Mouse (Mus musculus) left cerebral cortex, adult 2 months (tissue): Measurements from ENCODE around the gene Tent5a. TPM values are rescaled to one million over a fixed set of nuclear protein-coding genes. Genes with fewer than 3 reads are reported as not detected.

ENCODE experiments used
- DNase-seq, 2 experiments: peaks; one replicate each; pipeline ENCODE4 v3.0.0; 2021 to 2022; ENCODE audit warnings: low spot score in 2 of 2, mixed read lengths in 1 of 2; ENCODE audit errors: extremely low spot score in 1 of 2
- H3K27ac ChIP-seq: fragments of 200-600 bp; 2 replicates; pipeline ENCODE4 v1.8.1; 2022
- H3K4me3 ChIP-seq: fragments of 200-600 bp; 2 replicates; pipeline ENCODE4 v1.8.1; 2022
- CTCF ChIP-seq: fragments of 200-600 bp; IDR thresholded peaks from 2 replicates; pipeline ENCODE4 v1.8.1; 2022; ENCODE audit warnings: antibody characterized with exemption, mild to moderate bottlenecking, moderate library complexity
- intact Hi-C: fragments of 180-260 bp; cut with DNase I; formaldehyde crosslinking; loops from one replicate; pipeline ENCODE4 v1.15.1; 2025
- total RNA-seq, 2 experiments: library from RNA; stranded (reverse); gene quantifications; 2 replicates each; pipeline ENCODE4 v1.2.3; 2021

Gene Tent5a
- total RNA-seq, 2 experiments from 2014 or later = 3.2 to 5.3 TPM

DNA sequence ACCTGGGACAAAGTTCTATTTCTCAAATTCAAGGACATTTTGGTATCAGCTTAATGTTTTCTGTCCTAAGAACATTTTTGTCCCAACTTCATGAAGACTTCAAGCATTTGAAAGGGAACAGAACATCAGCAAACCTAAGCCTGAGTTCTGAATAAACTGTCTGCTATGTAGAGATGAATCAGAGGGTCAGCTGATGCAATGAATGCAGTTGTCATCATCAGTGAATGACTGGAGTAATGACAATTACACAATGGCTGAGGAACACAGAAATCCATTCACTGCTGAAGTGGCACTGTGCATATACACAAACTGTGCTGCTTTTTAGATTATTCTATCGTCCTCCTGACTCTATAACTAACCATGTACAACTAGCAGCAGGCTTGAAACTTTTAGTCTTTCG, 53.0 kb downstream of the Tent5a start:
- H3K4me3 ChIP-seq = no peak overlapping the region
- TF ChIP-seq CTCF = no peak
- intact Hi-C loops = no loop called here
- no peak for DNase-seq
- no peak overlapping the region for H3K27ac ChIP-seq

Other genes starting within 250 kb of the Tent5a start
- gene Gm11114, start 14.6 kb downstream of the Tent5a start, total RNA-seq = not detected